Mouse (Mus musculus): ENCODE results near the gene 1700028P14Rik. TPM values are rescaled to one million over a fixed set of nuclear protein-coding genes. Genes with fewer than 3 reads are reported as not detected.
A peak's percentile ranks its signal among the peaks of the same experiment; 100 is the strongest.
"Not testable (repeated sequence)": the region's sequence is repeated elsewhere in the genome, so short reads cannot be mapped to it uniquely, and the experiment has no call there.

The 1700028P14Rik gene
- not detected for total RNA-seq (2021)
- long read RNA-seq, experiment 1, result 0 reads
- long read RNA-seq, experiment 2, result 0 reads

- peak in 1 of 2 experiments; percentile 59 for DNase-seq (ENCODE audit: low spot score in 2 of 2)
Measured at GRCm38 (mm10) chr19:23652644-23653043, at the start of gene 1700028P14Rik. TSS of gene 1700028P14Rik (minus strand) at chr19:23652812.

- DNase-seq (ENCODE audit: low spot score in 2 of 2), result no peak
Measured at GRCm38 (mm10) chr19:23699131-23699530, 46.5 kb upstream of the 1700028P14Rik start.

GRCm38 (mm10) chr19:23698366-23698765 lies 45.8 kb upstream of the 1700028P14Rik start:
- DNase-seq (ENCODE audit: low spot score in 2 of 2), result no peak

- DNase-seq (ENCODE audit: low spot score in 2 of 2), result no peak
Measured at GRCm38 (mm10) chr19:23697861-23698260, 45.2 kb upstream of the 1700028P14Rik start.

- peak in 1 of 2 experiments; percentile 21 for DNase-seq (ENCODE audit: low spot score in 2 of 2)
Measured at GRCm38 (mm10) chr19:23694344-23694743, 41.7 kb upstream of the 1700028P14Rik start.

GRCm38 (mm10) chr19:23688421-23688946 lies 35.9 kb upstream of the 1700028P14Rik start:
- no peak for DNase-seq (ENCODE audit: low spot score in 2 of 2)

- peak; percentile 94 to 96 for DNase-seq (ENCODE audit: low spot score in 2 of 2)
Measured at GRCm38 (mm10) chr19:23687296-23688021, 34.8 kb upstream of the 1700028P14Rik start, which contains the start of gene Ptar1. TSS of gene Ptar1 (plus strand) at chr19:23687429.

- no peak for DNase-seq (ENCODE audit: low spot score in 2 of 2)
Measured at GRCm38 (mm10) chr19:23686962-23687295, 34.3 kb upstream of the 1700028P14Rik start.

GRCm38 (mm10) chr19:23675656-23676055 lies 23.0 kb upstream of the 1700028P14Rik start:
- DNase-seq (ENCODE audit: low spot score in 2 of 2), result not testable (repeated sequence)

- DNase-seq (ENCODE audit: low spot score in 2 of 2), result no peak
Measured at GRCm38 (mm10) chr19:23673021-23673420, 20.4 kb upstream of the 1700028P14Rik start.

GRCm38 (mm10) chr19:23668142-23668655 lies 15.6 kb upstream of the 1700028P14Rik start:
- DNase-seq (ENCODE audit: low spot score in 2 of 2), result no peak

GRCm38 (mm10) chr19:23664083-23664482 lies 11.5 kb upstream of the 1700028P14Rik start:
- no peak for DNase-seq (ENCODE audit: low spot score in 2 of 2)

- DNase-seq (ENCODE audit: low spot score in 2 of 2), result no peak
Measured at GRCm38 (mm10) chr19:23658350-23658749, 5.7 kb upstream of the 1700028P14Rik start.

- DNase-seq (ENCODE audit: low spot score in 2 of 2), result no peak
Measured at GRCm38 (mm10) chr19:23657261-23657932, 4.8 kb upstream of the 1700028P14Rik start.

GRCm38 (mm10) chr19:23653154-23653553 lies 542 bp upstream of the 1700028P14Rik start:
- DNase-seq (ENCODE audit: low spot score in 2 of 2), result no peak

GRCm38 (mm10) chr19:23647308-23647707 lies 5.3 kb downstream of the 1700028P14Rik start:
- DNase-seq (ENCODE audit: low spot score in 2 of 2), result no peak

- no peak for DNase-seq (ENCODE audit: low spot score in 2 of 2)
Measured at GRCm38 (mm10) chr19:23645347-23645746, 7.3 kb downstream of the 1700028P14Rik start.

- DNase-seq (ENCODE audit: low spot score in 2 of 2), result no peak
Measured at GRCm38 (mm10) chr19:23643819-23644218, 8.8 kb downstream of the 1700028P14Rik start.

GRCm38 (mm10) chr19:23636786-23637185 lies 15.8 kb downstream of the 1700028P14Rik start:
- no peak for DNase-seq (ENCODE audit: low spot score in 2 of 2)

GRCm38 (mm10) chr19:23631611-23632492 lies 20.8 kb downstream of the 1700028P14Rik start:
- DNase-seq (ENCODE audit: low spot score in 2 of 2), result no peak

- DNase-seq (ENCODE audit: low spot score in 2 of 2), result no peak
Measured at GRCm38 (mm10) chr19:23614268-23614667, 38.3 kb downstream of the 1700028P14Rik start.
